Mouse (Mus musculus) forebrain, embryonic 16.5 days (tissue): ENCODE measurements around the gene B3gnt2. TPM values are rescaled to one million over a fixed set of nuclear protein-coding genes. Genes with fewer than 3 reads are reported as not detected.

Experiments
- ATAC-seq: fragments of 200-750 bp; cut with Nextera tagmentation; 2 replicates; pipeline ENCODE4 v1.8.0; 2017; ENCODE audit warnings: mild to moderate bottlenecking, moderate library complexity
- H3K27ac ChIP-seq: fragments of 300-500 bp; sonication (generic); 2 replicates; pipeline ENCODE4 v1.5.1; 2014; ENCODE audit warnings: low read length, control low read depth
- H3K27me3 ChIP-seq: fragments of 300-500 bp; sonication (generic); replicated peaks from 2 replicates; pipeline ENCODE4 v1.6.1; 2014; ENCODE audit warnings: low read length; ENCODE audit not compliant: control insufficient read depth, insufficient read depth
- H3K36me3 ChIP-seq: fragments of 300-500 bp; sonication (generic); 2 replicates; pipeline ENCODE4 v1.6.1; 2014; ENCODE audit not compliant: control insufficient read depth, insufficient read depth
- H3K4me1 ChIP-seq: fragments of 300-500 bp; sonication (generic); replicated peaks from 2 replicates; pipeline ENCODE4 v1.6.1; 2014; ENCODE audit warnings: low read length; ENCODE audit not compliant: control insufficient read depth, insufficient read depth
- H3K4me2 ChIP-seq: fragments of 300-500 bp; sonication (generic); 2 replicates; pipeline ENCODE4 v1.6.1; 2014; ENCODE audit warnings: mild to moderate bottlenecking, low read length, control low read depth
- H3K4me3 ChIP-seq: fragments of 300-500 bp; sonication (generic); replicated peaks from 2 replicates; pipeline ENCODE4 v1.5.1; 2014; ENCODE audit warnings: mild to moderate bottlenecking, low read length, control low read depth
- H3K9ac ChIP-seq: fragments of 300-500 bp; sonication (generic); replicated peaks from 2 replicates; pipeline ENCODE4 v1.6.1; 2014; ENCODE audit warnings: low read depth, low read length, control low read depth
- H3K9me3 ChIP-seq: fragments of 300-500 bp; sonication (generic); 2 replicates; pipeline ENCODE4 v1.6.1; 2016; ENCODE audit warnings: low read length; ENCODE audit not compliant: control insufficient read depth
- WGBS: fragments of 180-500 bp; shearing (Covaris S2); extraction: QIAGEN DNeasy Blood & Tissue Kit; methylation state at CpG from one replicate; pipeline ENCODE4 v1.1.7; 2014; 5-methylcytosine and 5-hydroxymethylcytosine counted together
- polyA plus RNA-seq: library from polyadenylated mRNA; unstranded; fragments of >200 nt; fragmentation: Nextera tagmentation; extraction: Ambion mirVana; gene quantifications from 2 replicates; pipeline ENCODE4 v1.2.1, GENCODE M21; 2015

The B3gnt2 gene
- polyA plus RNA-seq, 1 experiment from 2014 or later = 3.1 TPM

- H3K36me3 ChIP-seq = no peaks in the 10 kb centered on the region
- no peak overlapping the region for H3K4me2 ChIP-seq
- H3K27ac ChIP-seq = no peak overlapping the region
- no peaks in the 10 kb centered on the region for H3K9me3 ChIP-seq
- 72% methylated on average over 1 of the region's 1 CpGs for WGBS
- no peaks in the 10 kb centered on the region for H3K27me3 ChIP-seq
- ATAC-seq = no peak
- no peak overlapping the region for H3K9ac ChIP-seq
- no peak overlapping the region for H3K4me3 ChIP-seq
- no peaks in the 10 kb centered on the region for H3K4me1 ChIP-seq
These were observed 66.0 kb downstream of the B3gnt2 start for GRCm38 (mm10) chr11:22794734-22795133.

DNA sequence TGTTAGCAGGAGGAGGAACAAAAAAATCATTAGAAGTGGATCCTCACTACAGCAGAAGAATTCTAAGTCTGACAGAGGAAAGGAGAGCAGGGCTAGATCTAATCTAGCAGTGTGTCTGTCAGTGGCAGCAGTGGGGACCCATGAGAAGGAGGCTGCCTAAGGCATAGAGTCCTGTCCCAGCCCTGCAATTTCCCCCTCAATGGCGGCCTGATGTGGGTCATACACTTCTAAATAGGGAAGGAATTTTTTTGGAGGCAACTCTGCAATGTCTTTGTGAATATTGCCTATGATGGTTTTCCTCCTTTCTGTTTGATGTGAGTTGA lies 66.9 kb downstream of the B3gnt2 start:
- Histone ChIP-seq H3K9me3 (no peaks in the 10 kb centered on the region), H3K27ac (no peak overlapping the region), H3K4me2 (no peak overlapping the region), H3K9ac (no peak overlapping the region), H3K27me3 (no peaks in the 10 kb centered on the region), H3K36me3 (no peaks in the 10 kb centered on the region), H3K4me3 (no peak overlapping the region), H3K4me1 (no peaks in the 10 kb centered on the region)
- no peak for ATAC-seq
- 96% methylated on average over 1 of the region's 1 CpGs for WGBS

DNA sequence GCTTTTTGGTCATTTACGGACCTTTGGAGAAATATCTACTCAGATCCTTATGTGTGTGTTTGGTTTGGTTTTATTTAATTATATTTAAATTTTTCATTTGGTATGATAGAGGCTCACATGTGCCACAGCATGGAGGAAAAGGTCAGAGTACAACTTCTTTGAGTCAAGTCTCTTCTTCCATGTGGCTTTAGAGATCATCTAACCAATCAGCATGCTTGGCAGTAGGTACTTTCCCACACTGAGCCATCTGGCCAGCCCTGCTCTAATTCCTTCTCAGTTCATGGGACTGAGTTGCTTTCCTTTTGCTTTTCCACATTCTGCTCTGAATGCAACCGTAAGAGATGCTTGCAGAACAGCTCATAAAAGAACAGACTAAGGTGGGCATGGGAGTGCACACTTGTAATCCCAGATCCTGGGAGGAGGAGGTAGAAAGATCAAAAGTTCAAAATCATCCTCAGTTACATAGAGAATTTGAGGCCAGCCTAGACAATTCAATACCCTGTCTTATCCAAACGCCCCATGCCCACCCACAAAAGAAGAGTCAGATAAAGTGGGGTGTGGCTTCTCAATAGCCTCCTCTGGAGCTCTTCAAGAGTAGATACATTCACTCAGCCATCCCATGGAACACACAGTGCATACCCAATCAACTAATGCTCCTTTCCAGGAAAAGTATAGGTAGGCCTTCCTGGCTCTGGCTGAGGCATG lies 67.4 kb downstream of the B3gnt2 start:
- no peak for ATAC-seq
- 85% methylated on average over 3 of the region's 3 CpGs for WGBS
- no peaks in the 10 kb centered on the region for H3K27me3 ChIP-seq
- no peaks in the 10 kb centered on the region for H3K36me3 ChIP-seq
- no peaks in the 10 kb centered on the region for H3K9me3 ChIP-seq
- no peak overlapping the region for H3K27ac ChIP-seq
- no peaks in the 10 kb centered on the region for H3K4me1 ChIP-seq
- H3K9ac ChIP-seq = no peak overlapping the region
- H3K4me2 ChIP-seq = no peak overlapping the region
- H3K4me3 ChIP-seq = no peak overlapping the region

DNA sequence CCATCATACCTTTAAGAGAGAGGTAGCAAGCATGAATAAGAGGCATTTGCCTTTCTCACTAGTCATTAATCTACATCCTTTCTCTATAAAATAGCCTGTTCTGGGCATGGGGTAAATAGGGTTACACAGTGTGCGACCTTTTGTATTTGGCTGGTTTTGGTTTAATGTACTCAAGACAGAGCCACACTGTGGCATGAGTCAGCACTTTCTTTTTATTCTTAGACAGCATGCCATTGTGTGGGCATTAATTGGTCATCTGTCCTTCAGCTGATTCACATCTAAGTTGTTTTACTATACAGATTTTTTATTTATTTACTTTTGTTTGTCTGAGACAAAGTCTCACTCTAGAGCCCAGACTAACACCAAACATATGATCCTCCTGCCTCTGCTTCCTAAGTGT lies 68.6 kb downstream of the B3gnt2 start:
- Histone ChIP-seq H3K9ac (no peak overlapping the region), H3K27ac (no peak overlapping the region), H3K4me1 (no peaks in the 10 kb centered on the region), H3K4me3 (no peak overlapping the region), H3K9me3 (no peaks in the 10 kb centered on the region), H3K27me3 (no peaks in the 10 kb centered on the region), H3K36me3 (no peaks in the 10 kb centered on the region), H3K4me2 (no peak overlapping the region)
- no peak for ATAC-seq
- WGBS = 97% methylated on average over 1 of the region's 1 CpGs

DNA sequence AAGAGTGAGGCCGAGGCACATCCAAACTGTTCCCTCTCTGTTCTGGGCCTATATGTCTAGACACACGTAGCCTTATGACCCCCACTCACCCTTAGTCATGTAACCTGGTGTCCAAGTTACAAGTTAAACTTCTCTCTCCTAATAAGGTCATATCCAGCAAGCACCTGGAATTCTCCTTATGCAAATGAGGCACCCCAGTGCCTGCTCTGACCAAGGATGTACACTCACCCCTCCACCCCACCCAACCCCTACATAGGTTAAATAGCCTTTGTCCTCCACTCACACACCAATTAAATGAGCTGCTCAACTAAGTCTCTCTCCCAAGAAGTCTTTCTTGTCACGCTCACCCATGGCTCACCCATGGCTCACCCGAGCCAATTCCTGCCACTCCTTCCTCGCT lies 69.0 kb downstream of the B3gnt2 start:
- Histone ChIP-seq H3K27me3 (no peaks in the 10 kb centered on the region), H3K9me3 (no peaks in the 10 kb centered on the region), H3K36me3 (no peaks in the 10 kb centered on the region), H3K4me2 (no peak overlapping the region), H3K27ac (no peak overlapping the region), H3K9ac (no peak overlapping the region), H3K4me1 (no peaks in the 10 kb centered on the region), H3K4me3 (no peak overlapping the region)
- no peak for ATAC-seq
- 83% methylated on average over 5 of the region's 5 CpGs for WGBS

DNA sequence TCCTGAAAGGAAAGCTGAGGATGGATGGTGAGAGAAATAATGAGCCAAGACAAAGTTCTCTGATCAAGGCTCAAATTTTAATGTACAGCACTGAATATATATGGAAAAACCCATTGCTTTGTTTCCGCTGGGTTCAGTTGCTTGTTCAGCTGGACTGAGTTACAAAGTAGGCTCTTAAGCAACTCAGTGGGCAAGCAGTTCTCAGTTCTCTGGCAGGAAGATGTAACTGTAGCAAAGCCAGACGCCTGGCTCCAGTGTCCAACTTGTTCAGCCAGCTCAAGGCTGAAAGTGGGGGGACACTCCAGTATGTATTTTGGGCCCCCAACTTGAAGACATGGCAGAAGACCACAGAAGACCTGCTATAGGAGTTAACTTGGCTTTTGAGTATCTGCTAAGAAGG lies 72.9 kb downstream of the B3gnt2 start:
- H3K27ac ChIP-seq = no peak overlapping the region
- no peak overlapping the region for H3K9ac ChIP-seq
- H3K36me3 ChIP-seq = no peaks in the 10 kb centered on the region
- H3K4me1 ChIP-seq = no peaks in the 10 kb centered on the region
- 95% methylated on average over 2 of the region's 2 CpGs for WGBS
- no peak overlapping the region for H3K4me2 ChIP-seq
- H3K27me3 ChIP-seq = no peaks in the 10 kb centered on the region
- H3K4me3 ChIP-seq = no peak overlapping the region
- ATAC-seq = no peak
- no peaks in the 10 kb centered on the region for H3K9me3 ChIP-seq

DNA sequence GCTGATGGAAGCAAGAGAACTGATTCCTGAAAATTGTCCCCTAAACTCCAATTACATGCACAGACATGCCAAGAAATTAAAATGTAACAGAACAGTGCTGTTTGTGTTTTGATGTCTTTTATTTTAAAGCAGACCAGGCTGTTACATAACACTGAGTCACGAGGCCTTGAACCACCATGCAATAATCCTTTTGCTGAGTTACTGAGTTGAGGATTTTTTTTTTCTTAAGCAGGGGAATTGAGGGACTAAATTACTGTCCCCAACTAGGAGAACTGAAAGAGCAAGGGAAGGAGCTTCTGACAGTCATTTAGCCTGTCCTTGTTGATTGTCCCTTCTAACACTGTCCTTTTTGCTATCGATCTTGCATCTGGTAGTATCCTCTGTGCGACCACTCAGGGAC lies 76.3 kb downstream of the B3gnt2 start:
- ATAC-seq = no peak
- Histone ChIP-seq H3K9ac (no peak overlapping the region), H3K4me3 (no peak overlapping the region), H3K4me2 (no peak overlapping the region), H3K27me3 (no peaks in the 10 kb centered on the region), H3K9me3 (no peaks in the 10 kb centered on the region), H3K27ac (no peak overlapping the region), H3K36me3 (no peaks in the 10 kb centered on the region), H3K4me1 (no peaks in the 10 kb centered on the region)
- 85% methylated on average over 3 of the region's 3 CpGs for WGBS

DNA sequence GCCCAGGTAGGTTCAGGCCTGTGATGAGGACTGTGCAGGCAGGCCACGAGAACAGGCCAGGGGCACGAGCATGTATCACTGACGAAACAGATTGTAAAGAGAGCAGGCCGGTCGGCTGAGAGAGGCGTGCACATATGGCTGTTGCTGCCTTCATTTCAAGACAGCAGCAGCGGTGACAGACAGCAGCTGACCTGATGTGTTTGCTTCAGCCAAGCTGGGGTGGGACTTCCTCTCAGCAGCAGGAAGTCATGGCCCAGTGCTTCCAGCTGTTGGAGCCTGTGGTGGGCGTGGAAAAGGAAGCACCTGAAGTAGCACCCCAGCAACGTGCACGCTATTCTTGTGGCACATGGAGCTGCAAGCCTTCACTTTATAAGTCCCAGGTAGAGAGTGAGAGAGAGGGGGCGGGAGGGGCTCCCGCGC lies 78.0 kb downstream of the B3gnt2 start:
- 72% methylated on average over 13 of the region's 13 CpGs for WGBS
- ATAC-seq = no peak
- H3K36me3 ChIP-seq = no peaks in the 10 kb centered on the region

GRCm38 (mm10) chr11:22781190-22781589 lies 79.6 kb downstream of the B3gnt2 start:
- no peak overlapping the region for H3K4me2 ChIP-seq
- no peak for ATAC-seq
- no peaks in the 10 kb centered on the region for H3K4me1 ChIP-seq
- H3K9me3 ChIP-seq = no peaks in the 10 kb centered on the region
- no peaks in the 10 kb centered on the region for H3K36me3 ChIP-seq
- no peaks in the 10 kb centered on the region for H3K27me3 ChIP-seq
- no peak overlapping the region for H3K9ac ChIP-seq
- H3K27ac ChIP-seq = no peak overlapping the region
- no peak overlapping the region for H3K4me3 ChIP-seq

More for the DNA sequence above, 78.0 kb downstream of the B3gnt2 start:
- Histone ChIP-seq H3K27me3 (no peaks in the 10 kb centered on the region), H3K4me3 (no peak overlapping the region), H3K4me2 (no peak overlapping the region), H3K27ac (no peak overlapping the region), H3K4me1 (no peaks in the 10 kb centered on the region), H3K9ac (no peak overlapping the region), H3K9me3 (no peaks in the 10 kb centered on the region)

GRCm38 (mm10) chr11:22780761-22781160 lies 80.0 kb downstream of the B3gnt2 start:
- Histone ChIP-seq H3K27ac (no peak overlapping the region), H3K9ac (no peak overlapping the region), H3K9me3 (no peaks in the 10 kb centered on the region), H3K4me2 (no peak overlapping the region), H3K27me3 (no peaks in the 10 kb centered on the region), H3K36me3 (no peaks in the 10 kb centered on the region), H3K4me3 (no peak overlapping the region), H3K4me1 (no peaks in the 10 kb centered on the region)
- WGBS = 91% methylated on average over 2 of the region's 2 CpGs
- ATAC-seq = no peak
